Mouse (Mus musculus) cerebellum, postnatal 36 days (tissue): ENCODE measurements around the gene Lrrtm3.

ENCODE experiments used
- DNase-seq, 2 experiments: peaks; one replicate each; pipeline ENCODE4 v3.0.0; 2021 to 2022; ENCODE audit warnings: mixed read lengths in 2 of 2

The Lrrtm3 gene

DNA sequence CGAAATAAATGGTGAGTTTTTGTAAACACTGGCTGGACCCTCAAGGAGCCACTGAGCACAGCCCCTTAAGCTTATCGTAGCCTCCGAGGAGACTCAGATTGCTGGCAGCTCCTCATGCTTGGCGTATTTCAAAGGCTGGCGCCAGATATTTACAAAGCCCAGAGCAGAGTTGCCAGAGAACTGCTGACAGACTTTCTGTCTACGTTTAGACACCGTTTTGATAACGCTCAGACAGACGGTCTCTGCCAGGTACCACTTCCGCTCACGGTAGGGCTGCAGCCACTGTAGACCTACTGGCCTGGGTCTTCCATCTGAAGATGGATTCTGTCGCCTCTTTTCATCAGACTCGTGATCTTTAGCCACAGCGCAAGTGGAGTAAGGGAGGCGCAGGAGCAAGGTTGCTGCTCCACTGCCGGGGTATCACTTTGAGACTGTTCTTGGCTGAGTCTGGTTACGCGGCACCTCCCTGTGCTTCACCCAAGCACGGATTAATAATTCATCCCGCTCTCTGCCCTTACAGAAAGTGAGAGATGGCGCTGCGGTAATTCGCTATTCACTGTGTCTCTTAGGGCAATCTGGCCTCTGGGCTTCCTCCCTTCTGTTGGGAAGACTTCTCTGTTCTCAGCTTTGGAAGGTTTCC is 203.5 kb downstream of the Lrrtm3 start:
- DNase-seq, result peak; percentile 11 to 22

- DNase-seq, result peak; percentile 66 to 69
Observed at GRCm38 (mm10) chr10:63880462-63880903, 209.6 kb downstream of the Lrrtm3 start.
